Mouse (Mus musculus) spleen, postnatal 10 days (tissue): ENCODE data around the gene Olfr222.
"Not testable (repeated sequence)": the region's sequence is repeated elsewhere in the genome, so short reads cannot be mapped to it uniquely, and the experiment has no call there.

ENCODE experiments used
- DNase-seq, 2 experiments: peaks; one replicate each; pipeline ENCODE4 v3.0.0; 2021 to 2022; ENCODE audit warnings: low spot score in 2 of 2

Gene Olfr222

GRCm38 (mm10) chr11:59576135-59576534 is at the start of gene Olfr222:
TSS of gene Olfr222 (minus strand) at chr11:59576235.
- DNase-seq = not testable (repeated sequence)

GRCm38 (mm10) chr11:59624017-59624630 is 48.1 kb upstream of the Olfr222 start:
- peak in 1 of 2 experiments; percentile 54 for DNase-seq

GRCm38 (mm10) chr11:59622214-59622613 is 46.2 kb upstream of the Olfr222 start:
- no peak for DNase-seq

GRCm38 (mm10) chr11:59616986-59617385 is 41.0 kb upstream of the Olfr222 start:
- DNase-seq = not testable (repeated sequence)

- no peak for DNase-seq
Measured at GRCm38 (mm10) chr11:59614120-59614519, 38.1 kb upstream of the Olfr222 start.

- DNase-seq = no peak
Measured at GRCm38 (mm10) chr11:59611646-59612045, 35.6 kb upstream of the Olfr222 start.

GRCm38 (mm10) chr11:59602287-59602686 is 26.3 kb upstream of the Olfr222 start:
- no peak for DNase-seq

- no peak for DNase-seq
Measured at GRCm38 (mm10) chr11:59600872-59601271, 24.8 kb upstream of the Olfr222 start.

- no peak for DNase-seq
Measured at GRCm38 (mm10) chr11:59599211-59599610, 23.2 kb upstream of the Olfr222 start.

GRCm38 (mm10) chr11:59596950-59597349 is 20.9 kb upstream of the Olfr222 start:
- no peak for DNase-seq

GRCm38 (mm10) chr11:59596091-59596490 is 20.1 kb upstream of the Olfr222 start:
- DNase-seq = no peak

- DNase-seq = no peak
Measured at GRCm38 (mm10) chr11:59593189-59593588, 17.2 kb upstream of the Olfr222 start, which contains the start of gene Olfr223. TSS of gene Olfr223 (minus strand) at chr11:59593289.

GRCm38 (mm10) chr11:59589496-59589895 is 13.5 kb upstream of the Olfr222 start:
- DNase-seq = no peak

GRCm38 (mm10) chr11:59584539-59584938 is 8.5 kb upstream of the Olfr222 start:
- DNase-seq = peak in 1 of 2 experiments; percentile 41

GRCm38 (mm10) chr11:59575726-59576125 is 309 bp downstream of the Olfr222 start:
- DNase-seq = no peak

- peak in 1 of 2 experiments; percentile 22 for DNase-seq
Measured at GRCm38 (mm10) chr11:59569306-59569705, 6.7 kb downstream of the Olfr222 start.

GRCm38 (mm10) chr11:59562837-59563236 is 13.2 kb downstream of the Olfr222 start:
- no peak for DNase-seq

GRCm38 (mm10) chr11:59562336-59562735 is 13.7 kb downstream of the Olfr222 start:
- DNase-seq = no peak

- DNase-seq = no peak
Measured at GRCm38 (mm10) chr11:59560906-59561305, 15.1 kb downstream of the Olfr222 start.

GRCm38 (mm10) chr11:59554535-59554934 is 21.5 kb downstream of the Olfr222 start:
- no peak for DNase-seq

GRCm38 (mm10) chr11:59554127-59554526 is 21.9 kb downstream of the Olfr222 start:
- no peak for DNase-seq

- no peak for DNase-seq
Measured at GRCm38 (mm10) chr11:59544005-59544404, 32.0 kb downstream of the Olfr222 start.

GRCm38 (mm10) chr11:59543376-59543775 is 32.7 kb downstream of the Olfr222 start:
- DNase-seq = no peak

- no peak for DNase-seq
Measured at GRCm38 (mm10) chr11:59542442-59542841, 33.6 kb downstream of the Olfr222 start.
